Mouse (Mus musculus) right cerebral cortex, postnatal 4 days (tissue): Measurements from ENCODE around the gene Rbms3.

Source experiments
- DNase-seq: peaks from one replicate; pipeline ENCODE4 v3.0.0-alpha.2; 2022

Gene Rbms3

GRCm38 (mm10) chr9:116677142-116677541, 952.6 kb downstream of the Rbms3 start:
- DNase-seq, result no peak

GRCm38 (mm10) chr9:116676445-116676844, 953.3 kb downstream of the Rbms3 start:
- DNase-seq, result no peak

- no peak for DNase-seq
These were observed 955.5 kb downstream of the Rbms3 start for GRCm38 (mm10) chr9:116674191-116674590.

GRCm38 (mm10) chr9:116661026-116661425, 968.7 kb downstream of the Rbms3 start:
- no peak for DNase-seq

- DNase-seq, result no peak
These were observed 969.8 kb downstream of the Rbms3 start for GRCm38 (mm10) chr9:116659936-116660335.

- DNase-seq, result no peak
These were observed 972.6 kb downstream of the Rbms3 start for GRCm38 (mm10) chr9:116657141-116657540.

GRCm38 (mm10) chr9:116651414-116651813, 978.3 kb downstream of the Rbms3 start:
- DNase-seq, result no peak

GRCm38 (mm10) chr9:116649955-116650354, 979.8 kb downstream of the Rbms3 start:
- DNase-seq, result no peak

GRCm38 (mm10) chr9:116649086-116649792, 980.5 kb downstream of the Rbms3 start:
- no peak for DNase-seq

- DNase-seq, result no peak
These were observed 985.1 kb downstream of the Rbms3 start for GRCm38 (mm10) chr9:116644616-116645015.

- DNase-seq, result no peak
These were observed 989.4 kb downstream of the Rbms3 start for GRCm38 (mm10) chr9:116640302-116640679.

- no peak for DNase-seq
These were observed 990.0 kb downstream of the Rbms3 start for GRCm38 (mm10) chr9:116639597-116640301.

- no peak for DNase-seq
These were observed 995.9 kb downstream of the Rbms3 start for GRCm38 (mm10) chr9:116633786-116634185.

- no peak for DNase-seq
These were observed 996.6 kb downstream of the Rbms3 start for GRCm38 (mm10) chr9:116633075-116633474.

GRCm38 (mm10) chr9:116631816-116632215, 997.9 kb downstream of the Rbms3 start:
- DNase-seq, result no peak

- DNase-seq, result no peak
These were observed 998.9 kb downstream of the Rbms3 start for GRCm38 (mm10) chr9:116630805-116631204.

- DNase-seq, result no peak
These were observed 1009.3 kb downstream of the Rbms3 start for GRCm38 (mm10) chr9:116620434-116620833.

GRCm38 (mm10) chr9:116618886-116619285, 1010.8 kb downstream of the Rbms3 start:
- no peak for DNase-seq

- no peak for DNase-seq
These were observed 1016.4 kb downstream of the Rbms3 start for GRCm38 (mm10) chr9:116613276-116613675.

- no peak for DNase-seq
These were observed 1033.7 kb downstream of the Rbms3 start for GRCm38 (mm10) chr9:116596046-116596445.

- DNase-seq, result no peak
These were observed 1037.2 kb downstream of the Rbms3 start for GRCm38 (mm10) chr9:116592486-116592885.

GRCm38 (mm10) chr9:116591071-116591470, 1038.6 kb downstream of the Rbms3 start:
- DNase-seq, result no peak

- DNase-seq, result no peak
These were observed 1060.0 kb downstream of the Rbms3 start for GRCm38 (mm10) chr9:116569680-116570079.

- DNase-seq, result no peak
These were observed 1063.0 kb downstream of the Rbms3 start for GRCm38 (mm10) chr9:116566711-116567110.

GRCm38 (mm10) chr9:116557781-116558180, 1071.9 kb downstream of the Rbms3 start:
- no peak for DNase-seq
